Mouse (Mus musculus) limb, embryonic 14.5 days (tissue): Measurements from ENCODE around the gene Clstn2. TPM values are rescaled to one million over a fixed set of nuclear protein-coding genes. Genes with fewer than 3 reads are reported as not detected.

Experiments used
- ATAC-seq: fragments of 200-750 bp; cut with Nextera tagmentation; 2 replicates; pipeline ENCODE4 v1.8.0; 2017; ENCODE audit warnings: low read depth, moderate number of reproducible peaks, moderate TSS enrichment; ENCODE audit not compliant: low FRiP score
- DNase-seq: peaks from one replicate; pipeline ENCODE4 v3.0.0-alpha.2; 2015; ENCODE audit warnings: low spot score
- H3K27ac ChIP-seq: fragments of 300-500 bp; sonication (generic); replicated peaks from 2 replicates; pipeline ENCODE4 v1.5.1; 2014; ENCODE audit warnings: low read depth, mild to moderate bottlenecking, low read length, moderate library complexity, mixed read lengths
- H3K27me3 ChIP-seq: fragments of 300-500 bp; sonication (generic); 2 replicates; pipeline ENCODE4 v1.6.1; 2014; ENCODE audit warnings: low read length, mixed read lengths; ENCODE audit not compliant: control insufficient read depth, insufficient read depth
- H3K36me3 ChIP-seq: fragments of 300-500 bp; sonication (generic); 2 replicates; pipeline ENCODE4 v1.6.1; 2014; ENCODE audit warnings: mild to moderate bottlenecking, low read length, moderate library complexity, mixed read lengths; ENCODE audit not compliant: control insufficient read depth, insufficient read depth
- H3K4me1 ChIP-seq: fragments of 300-500 bp; sonication (generic); 2 replicates; pipeline ENCODE4 v1.6.1; 2014; ENCODE audit warnings: antibody characterized with exemption, low read length, mixed read lengths; ENCODE audit not compliant: control insufficient read depth, insufficient read depth
- H3K4me2 ChIP-seq: fragments of 300-500 bp; sonication (generic); replicated peaks from 2 replicates; pipeline ENCODE4 v1.6.1; 2014; ENCODE audit warnings: low read depth, mild to moderate bottlenecking, low read length, moderate library complexity; ENCODE audit not compliant: severe bottlenecking
- H3K4me3 ChIP-seq: fragments of 300-500 bp; sonication (generic); replicated peaks from 2 replicates; pipeline ENCODE4 v1.5.1; 2014; ENCODE audit warnings: low read length
- H3K9ac ChIP-seq: fragments of 300-500 bp; sonication (generic); 2 replicates; pipeline ENCODE4 v1.6.1; 2014; ENCODE audit warnings: mild to moderate bottlenecking, low read depth, low read length, moderate library complexity; ENCODE audit not compliant: severe bottlenecking
- H3K9me3 ChIP-seq: fragments of 300-500 bp; sonication (generic); 2 replicates; pipeline ENCODE4 v1.6.1; 2016; ENCODE audit warnings: low read length; ENCODE audit not compliant: control insufficient read depth
- POLR2A ChIP-seq: fragments of 200-500 bp; IDR thresholded peaks from 2 replicates; pipeline ENCODE4 v1.8.0; 2012; ENCODE audit warnings: inconsistent platforms, mild to moderate bottlenecking, moderate library complexity, borderline replicate concordance; ENCODE audit not compliant: insufficient read depth, insufficient read length; ENCODE audit errors: extremely low read depth
- WGBS: fragments of 180-500 bp; shearing (Covaris S2); extraction: QIAGEN DNeasy Blood & Tissue Kit; methylation state at CpG from one replicate; pipeline ENCODE4 v1.1.7; 2014; 5-methylcytosine and 5-hydroxymethylcytosine counted together
- polyA plus RNA-seq, 2 experiments: library from polyadenylated mRNA; depleted of rRNA in 1 of 2; stranded (reverse) in 1 of 2; unstranded in 1 of 2; fragments of >200 nt; fragmentation: Nextera tagmentation in 1 of 2; extraction: Ambion mirVana in 1 of 2; gene quantifications; 2 replicates each; pipeline versions ENCODE4 v1.2.1 to v1.2.3; 2012 to 2014

The Clstn2 gene
- polyA plus RNA-seq, 2 experiments = 4.1 to 8.4 TPM

GRCm38 (mm10) chr9:97660989-97661388 is 372.0 kb downstream of the Clstn2 start:
- H3K4me3 ChIP-seq = no peak overlapping the region
- no peak overlapping the region for H3K27ac ChIP-seq
- H3K27me3 ChIP-seq = no peaks in the 10 kb centered on the region
- H3K4me1 ChIP-seq = no peaks in the 10 kb centered on the region
- no peaks in the 10 kb centered on the region for H3K36me3 ChIP-seq
- ATAC-seq (no peak), DNase-seq (no peak)
- no peak overlapping the region for H3K4me2 ChIP-seq
- no peak overlapping the region for H3K9ac ChIP-seq
- 80% methylated on average over 4 of the region's 4 CpGs for WGBS
- no peaks in the 10 kb centered on the region for H3K9me3 ChIP-seq
- no peak for TF ChIP-seq POLR2A

GRCm38 (mm10) chr9:97658736-97659135 is 374.2 kb downstream of the Clstn2 start:
- H3K27me3 ChIP-seq = no peaks in the 10 kb centered on the region
- ATAC-seq = no peak
- WGBS = 84% methylated on average over 3 of the region's 3 CpGs

GRCm38 (mm10) chr9:97648409-97648808 is 384.6 kb downstream of the Clstn2 start:
- 74% methylated on average over 3 of the region's 3 CpGs for WGBS
- Histone ChIP-seq H3K36me3 (no peaks in the 10 kb centered on the region), H3K9ac (no peak overlapping the region), H3K4me2 (no peak overlapping the region), H3K4me3 (no peak overlapping the region), H3K27me3 (no peaks in the 10 kb centered on the region), H3K9me3 (no peaks in the 10 kb centered on the region), H3K4me1 (no peaks in the 10 kb centered on the region), H3K27ac (no peak overlapping the region)
- ATAC-seq (no peak), DNase-seq (no peak)
- no peak for TF ChIP-seq POLR2A

More at GRCm38 (mm10) chr9:97658736-97659135, 374.2 kb downstream of the Clstn2 start:
- no peaks in the 10 kb centered on the region for H3K9me3 ChIP-seq
- H3K27ac ChIP-seq = no peak overlapping the region
- no peak overlapping the region for H3K4me2 ChIP-seq
- no peaks in the 10 kb centered on the region for H3K36me3 ChIP-seq
- no peak for TF ChIP-seq POLR2A
- H3K9ac ChIP-seq = no peak overlapping the region
- no peak for DNase-seq
- H3K4me3 ChIP-seq = no peak overlapping the region
- no peaks in the 10 kb centered on the region for H3K4me1 ChIP-seq

- no peaks in the 10 kb centered on the region for H3K4me1 ChIP-seq
- no peak overlapping the region for H3K27ac ChIP-seq
- DNase-seq = no peak
- H3K9ac ChIP-seq = no peak overlapping the region
- no peaks in the 10 kb centered on the region for H3K9me3 ChIP-seq
- no peak overlapping the region for H3K4me2 ChIP-seq
- no peaks in the 10 kb centered on the region for H3K36me3 ChIP-seq
- no peak for TF ChIP-seq POLR2A
- 81% methylated on average over 3 of the region's 3 CpGs for WGBS
- no peak for ATAC-seq
- H3K27me3 ChIP-seq = no peaks in the 10 kb centered on the region
- no peak overlapping the region for H3K4me3 ChIP-seq
Observed at GRCm38 (mm10) chr9:97645746-97646145, 387.2 kb downstream of the Clstn2 start.

- DNase-seq = no peak
- H3K4me3 ChIP-seq = no peak overlapping the region
- no peaks in the 10 kb centered on the region for H3K36me3 ChIP-seq
- H3K4me2 ChIP-seq = no peak overlapping the region
- no peak overlapping the region for H3K9ac ChIP-seq
- H3K4me1 ChIP-seq = no peaks in the 10 kb centered on the region
- TF ChIP-seq POLR2A = no peak
- no peaks in the 10 kb centered on the region for H3K27me3 ChIP-seq
- H3K27ac ChIP-seq = no peak overlapping the region
- ATAC-seq = no peak
- H3K9me3 ChIP-seq = no peaks in the 10 kb centered on the region
- WGBS = 65% methylated on average over 7 of the region's 7 CpGs
Observed at GRCm38 (mm10) chr9:97642396-97642795, 390.6 kb downstream of the Clstn2 start.
